Mouse (Mus musculus) embryonic facial prominence, embryonic 11.5 days (tissue): ENCODE results near the gene Atp5g3. TPM values are rescaled to one million over a fixed set of nuclear protein-coding genes. Genes with fewer than 3 reads are reported as not detected.

Source experiments
- ATAC-seq: fragments of 200-750 bp; cut with Nextera tagmentation; replicated peaks from 2 replicates; pipeline ENCODE4 v1.8.0; 2017; ENCODE audit warnings: low read depth; ENCODE audit not compliant: insufficient number of reproducible peaks, low FRiP score, low TSS enrichment
- DNase-seq: peaks from one replicate; pipeline ENCODE4 v3.0.0-alpha.2; 2015; ENCODE audit warnings: low spot score
- H3K27ac ChIP-seq: fragments of 300-500 bp; sonication (generic); replicated peaks from 2 replicates; pipeline ENCODE4 v1.5.1; 2014; ENCODE audit warnings: mild to moderate bottlenecking, low read depth, low read length, control low read depth
- H3K27me3 ChIP-seq: fragments of 300-500 bp; sonication (generic); 2 replicates; pipeline ENCODE4 v1.6.1; 2014; ENCODE audit warnings: mild to moderate bottlenecking, low read length, moderate library complexity, mixed read lengths; ENCODE audit not compliant: control insufficient read depth, insufficient read depth
- H3K36me3 ChIP-seq: fragments of 300-500 bp; sonication (generic); replicated peaks from 2 replicates; pipeline ENCODE4 v1.6.1; 2014; ENCODE audit warnings: low read depth, mild to moderate bottlenecking, low read length, moderate library complexity, mixed read lengths; ENCODE audit not compliant: control insufficient read depth, insufficient read depth
- H3K4me1 ChIP-seq: fragments of 300-500 bp; sonication (generic); 2 replicates; pipeline ENCODE4 v1.6.1; 2014; ENCODE audit warnings: low read length, mixed read lengths; ENCODE audit not compliant: control insufficient read depth, insufficient read depth
- H3K4me2 ChIP-seq: fragments of 300-500 bp; sonication (generic); 2 replicates; pipeline ENCODE4 v1.6.1; 2014; ENCODE audit warnings: low read depth, mild to moderate bottlenecking, control low read depth, low read length, moderate library complexity
- H3K4me3 ChIP-seq: fragments of 300-500 bp; sonication (generic); 2 replicates; pipeline ENCODE4 v1.5.1; 2014; ENCODE audit warnings: low read depth, low read length, control low read depth
- H3K9ac ChIP-seq: fragments of 300-500 bp; sonication (generic); replicated peaks from 2 replicates; pipeline ENCODE4 v1.6.1; 2014; ENCODE audit warnings: mild to moderate bottlenecking, control low read depth, low read length
- H3K9me3 ChIP-seq: fragments of 300-500 bp; sonication (generic); replicated peaks from 2 replicates; pipeline ENCODE4 v1.6.1; 2016; ENCODE audit warnings: mild to moderate bottlenecking, low read length, inconsistent platforms, mixed read lengths; ENCODE audit not compliant: control insufficient read depth
- WGBS: fragments of 180-500 bp; shearing (Covaris S2); extraction: QIAGEN DNeasy Blood & Tissue Kit; methylation state at CpG from one replicate; pipeline ENCODE4 v1.1.7; 2014; 5-methylcytosine and 5-hydroxymethylcytosine counted together
- polyA plus RNA-seq: library from polyadenylated mRNA; unstranded; fragments of >200 nt; fragmentation: Nextera tagmentation; extraction: Ambion mirVana; gene quantifications from 2 replicates; pipeline ENCODE4 v1.2.1, GENCODE M21; 2014

Atp5g3 gene
- polyA plus RNA-seq, 1 experiment from 2014 or later = 890 TPM

GRCm38 (mm10) chr2:73940471-73940870, 29.3 kb upstream of the Atp5g3 start:
- WGBS = 86% methylated on average over 7 of the region's 7 CpGs
- H3K27ac ChIP-seq = no peak overlapping the region
- DNase-seq = no peak

GRCm38 (mm10) chr2:73938896-73939295, 27.8 kb upstream of the Atp5g3 start:
- 76% methylated on average over 2 of the region's 2 CpGs for WGBS
- ATAC-seq (no peak), DNase-seq (no peak)

More at GRCm38 (mm10) chr2:73940471-73940870, 29.3 kb upstream of the Atp5g3 start:
- no peak for ATAC-seq
- H3K9ac ChIP-seq = no peak overlapping the region
- H3K9me3 ChIP-seq = no peaks in the 10 kb centered on the region
- H3K36me3 ChIP-seq = no peaks in the 10 kb centered on the region
- H3K4me3 ChIP-seq = no peak overlapping the region
- H3K4me1 ChIP-seq = no peaks in the 10 kb centered on the region
- H3K27me3 ChIP-seq = no peaks in the 10 kb centered on the region
- H3K4me2 ChIP-seq = no peak overlapping the region

GRCm38 (mm10) chr2:73932676-73933313, 21.7 kb upstream of the Atp5g3 start:
- no peak overlapping the region for H3K27ac ChIP-seq
- no peaks in the 10 kb centered on the region for H3K9me3 ChIP-seq
- WGBS = 83% methylated on average over 8 of the region's 8 CpGs
- H3K9ac ChIP-seq = no peak overlapping the region
- H3K36me3 ChIP-seq = no peaks in the 10 kb centered on the region
- ATAC-seq (no peak), DNase-seq (no peak)
- H3K27me3 ChIP-seq = no peaks in the 10 kb centered on the region
- H3K4me3 ChIP-seq = no peak overlapping the region
- no peak overlapping the region for H3K4me2 ChIP-seq
- H3K4me1 ChIP-seq = no peaks in the 10 kb centered on the region

More at GRCm38 (mm10) chr2:73938896-73939295, 27.8 kb upstream of the Atp5g3 start:
- Histone ChIP-seq H3K9me3 (no peaks in the 10 kb centered on the region), H3K4me3 (no peak overlapping the region), H3K27me3 (no peaks in the 10 kb centered on the region), H3K9ac (no peak overlapping the region), H3K4me1 (no peaks in the 10 kb centered on the region), H3K27ac (no peak overlapping the region), H3K36me3 (no peaks in the 10 kb centered on the region), H3K4me2 (no peak overlapping the region)

- Histone ChIP-seq H3K27ac (no peak overlapping the region), H3K4me2 (no peak overlapping the region), H3K36me3 (no peaks in the 10 kb centered on the region), H3K9me3 (no peaks in the 10 kb centered on the region), H3K9ac (no peak overlapping the region), H3K4me1 (no peaks in the 10 kb centered on the region), H3K4me3 (no peak overlapping the region), H3K27me3 (no peaks in the 10 kb centered on the region)
- no peak for ATAC-seq
- no peak for DNase-seq
Observed at GRCm38 (mm10) chr2:73927711-73928110, 16.6 kb upstream of the Atp5g3 start.

GRCm38 (mm10) chr2:73925539-73925938, 14.4 kb upstream of the Atp5g3 start:
- no peaks in the 10 kb centered on the region for H3K36me3 ChIP-seq
- no peak overlapping the region for H3K4me2 ChIP-seq
- no peak overlapping the region for H3K4me3 ChIP-seq
- WGBS = 63% methylated on average over 3 of the region's 3 CpGs
- no peaks in the 10 kb centered on the region for H3K9me3 ChIP-seq
- H3K9ac ChIP-seq = no peak overlapping the region
- H3K27me3 ChIP-seq = no peaks in the 10 kb centered on the region
- DNase-seq (no peak), ATAC-seq (no peak)
- H3K27ac ChIP-seq = no peak overlapping the region
- no peaks in the 10 kb centered on the region for H3K4me1 ChIP-seq

GRCm38 (mm10) chr2:73925089-73925488, 14.0 kb upstream of the Atp5g3 start:
- WGBS = 16% methylated on average over 5 of the region's 5 CpGs
- ATAC-seq = no peak

GRCm38 (mm10) chr2:73919642-73920041, 8.5 kb upstream of the Atp5g3 start:
- Histone ChIP-seq H3K4me3 (no peak overlapping the region), H3K4me2 (no peak overlapping the region), H3K9me3 (no peaks in the 10 kb centered on the region), H3K27me3 (no peaks in the 10 kb centered on the region), H3K27ac (no peak overlapping the region), H3K4me1 (no peaks in the 10 kb centered on the region), H3K36me3 (no peaks in the 10 kb centered on the region), H3K9ac (no peak overlapping the region)
- ATAC-seq (no peak), DNase-seq (no peak)
- WGBS = 77% methylated on average over 7 of the region's 7 CpGs

More at GRCm38 (mm10) chr2:73925089-73925488, 14.0 kb upstream of the Atp5g3 start:
- Histone ChIP-seq H3K27ac (no peak overlapping the region), H3K27me3 (no peaks in the 10 kb centered on the region), H3K4me3 (no peak overlapping the region), H3K9ac (no peak overlapping the region), H3K4me2 (no peak overlapping the region), H3K36me3 (no peaks in the 10 kb centered on the region), H3K4me1 (no peaks in the 10 kb centered on the region), H3K9me3 (no peaks in the 10 kb centered on the region)
- DNase-seq = peak; percentile 83

- 82% methylated on average over 3 of the region's 3 CpGs for WGBS
- no peaks in the 10 kb centered on the region for H3K27me3 ChIP-seq
- DNase-seq (no peak), ATAC-seq (no peak)
- no peak overlapping the region for H3K4me2 ChIP-seq
- no peak overlapping the region for H3K27ac ChIP-seq
- no peak overlapping the region for H3K9ac ChIP-seq
- H3K9me3 ChIP-seq = no peaks in the 10 kb centered on the region
- H3K4me1 ChIP-seq = no peaks in the 10 kb centered on the region
- H3K36me3 ChIP-seq = peaks cover 16% of the 10 kb centered on the region
- H3K4me3 ChIP-seq = no peak overlapping the region
Observed at GRCm38 (mm10) chr2:73912264-73912663, 1.1 kb upstream of the Atp5g3 start.
